Mouse (Mus musculus): ENCODE measurements around the gene Lef1. TPM values are rescaled to one million over a fixed set of nuclear protein-coding genes. Genes with fewer than 3 reads are reported as not detected.

Lef1 gene
- 265 TPM for polyA plus RNA-seq (2017; shearing (Covaris generic))

GRCm38 (mm10) chr3:131110191-131111150 is at the start of gene Lef1:
Gene Lef1 (plus strand): TSS chr3:131110471.

GRCm38 (mm10) chr3:131271559-131272373 is 161.5 kb downstream of the Lef1 start, which contains the start of gene Hadh:
Gene Hadh (minus strand): TSS chr3:131272101.

Other genes with a start within 250 kb of the Lef1 start
- gene Hadh, start 161.6 kb downstream of the Lef1 start, polyA plus RNA-seq (2017; shearing (Covaris generic)): 47.1 TPM
- gene Cyp2u1, start 192.8 kb downstream of the Lef1 start, polyA plus RNA-seq (2017; shearing (Covaris generic)): 0.77 TPM